Mouse (Mus musculus) lung, postnatal 0 days (tissue): ENCODE measurements around the gene Edem1. TPM values are rescaled to one million over a fixed set of nuclear protein-coding genes. Genes with fewer than 3 reads are reported as not detected.

Source experiments
- ATAC-seq: fragments of 200-750 bp; cut with Nextera tagmentation; 2 replicates; pipeline ENCODE4 v1.8.0; 2017; ENCODE audit warnings: moderate library complexity
- DNase-seq: peaks from one replicate; pipeline ENCODE4 v3.0.0-alpha.2; 2016; ENCODE audit warnings: low spot score
- H3K27ac ChIP-seq: fragments of 300-500 bp; sonication (generic); 2 replicates; pipeline ENCODE4 v1.5.1; 2014; ENCODE audit warnings: antibody characterized with exemption, mild to moderate bottlenecking, low read length, mixed read lengths
- H3K27me3 ChIP-seq: fragments of 300-500 bp; sonication (generic); replicated peaks from 2 replicates; pipeline ENCODE4 v1.6.1; 2014; ENCODE audit warnings: low read length, mixed read lengths; ENCODE audit not compliant: insufficient read depth
- H3K36me3 ChIP-seq: fragments of 300-500 bp; sonication (generic); 2 replicates; pipeline ENCODE4 v1.6.1; 2014; ENCODE audit warnings: low read length, mixed read lengths; ENCODE audit not compliant: insufficient read depth
- H3K4me1 ChIP-seq: fragments of 300-500 bp; sonication (generic); 2 replicates; pipeline ENCODE4 v1.6.1; 2014; ENCODE audit warnings: antibody characterized with exemption, low read depth, low read length, mixed read lengths; ENCODE audit not compliant: insufficient read depth
- H3K4me2 ChIP-seq: fragments of 300-500 bp; sonication (generic); replicated peaks from 2 replicates; pipeline ENCODE4 v1.6.1; 2014; ENCODE audit warnings: low read depth, mild to moderate bottlenecking, low read length, moderate library complexity, mixed read lengths
- H3K4me3 ChIP-seq: fragments of 300-500 bp; sonication (generic); 2 replicates; pipeline ENCODE4 v1.5.1; 2014; ENCODE audit warnings: low read depth, low read length
- H3K9ac ChIP-seq: fragments of 300-500 bp; sonication (generic); replicated peaks from 2 replicates; pipeline ENCODE4 v1.6.1; 2014; ENCODE audit warnings: low read depth, mild to moderate bottlenecking
- H3K9me3 ChIP-seq: fragments of 300-500 bp; sonication (generic); 2 replicates; pipeline ENCODE4 v1.6.1; 2016; ENCODE audit warnings: low read length, mixed read lengths
- CTCF ChIP-seq: IDR thresholded peaks from 2 replicates; pipeline ENCODE4 v1.5.1; 2016; ENCODE audit warnings: antibody characterized with exemption, mild to moderate bottlenecking
- EP300 ChIP-seq: IDR thresholded peaks from 2 replicates; pipeline ENCODE4 v1.6.1; 2016; ENCODE audit warnings: antibody characterized with exemption, mild to moderate bottlenecking, control low read depth
- WGBS: fragments of 180-500 bp; shearing (Covaris S2); extraction: QIAGEN DNeasy Blood & Tissue Kit; methylation state at CpG from one replicate; pipeline ENCODE4 v1.1.7; 2014; 5-methylcytosine and 5-hydroxymethylcytosine counted together
- polyA plus RNA-seq: library from polyadenylated mRNA; unstranded; fragments of >200 nt; fragmentation: Nextera tagmentation; extraction: Ambion mirVana; gene quantifications from 2 replicates; pipeline ENCODE4 v1.2.1, GENCODE M21; 2015

Gene Edem1
- polyA plus RNA-seq, 1 experiment from 2014 or later: 15.0 TPM

DNA sequence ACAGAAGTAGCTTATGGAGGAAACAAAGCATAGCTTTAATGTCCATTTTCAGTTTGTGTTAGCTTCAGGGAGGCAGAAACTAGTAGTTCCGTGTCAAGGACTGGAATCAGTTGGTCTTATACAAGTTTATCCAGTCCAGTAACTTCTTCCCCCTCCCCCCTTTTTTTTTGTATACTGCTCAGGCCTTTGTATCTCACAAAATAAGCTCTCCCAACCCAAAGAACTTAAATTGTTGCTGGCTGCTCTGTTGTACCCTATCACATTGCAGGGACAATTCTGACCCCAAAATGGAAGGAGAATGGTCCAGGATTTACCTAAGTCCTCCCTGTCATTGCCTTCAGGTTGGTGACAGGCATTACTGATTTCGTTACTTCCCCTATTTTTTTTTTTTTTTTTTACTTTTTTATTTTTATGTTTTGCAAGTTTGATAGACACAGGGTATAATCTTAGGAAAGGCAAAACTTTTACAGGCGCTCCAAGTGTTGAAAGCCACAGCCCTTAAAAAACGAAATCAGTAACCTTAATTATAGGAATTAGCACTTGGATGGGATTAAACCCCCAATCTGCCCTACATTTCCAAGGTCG lies 1.0 kb upstream of the Edem1 start:
- no peaks in the 10 kb centered on the region for H3K9me3 ChIP-seq
- H3K27me3 ChIP-seq: no peaks in the 10 kb centered on the region
- peak overlapping the region; percentile 86 for H3K4me2 ChIP-seq
- ATAC-seq (no peak), DNase-seq (no peak)
- peak overlapping the region; percentile 87; the same call in 1 of the 2 replicates for H3K27ac ChIP-seq
- WGBS: 29% methylated on average over 5 of the region's 5 CpGs
- H3K9ac ChIP-seq: no peak overlapping the region
- no peak for TF ChIP-seq CTCF
- TF ChIP-seq EP300: no peak
- peaks cover 8% of the 10 kb centered on the region; the same call in 1 of the 2 replicates for H3K4me1 ChIP-seq
- 0 out of 2 replicates have a peak overlapping the region, but pooled peaks have one; percentile 96 for H3K4me3 ChIP-seq
- peaks cover 9% of the 10 kb centered on the region; the same call in 1 of the 2 replicates for H3K36me3 ChIP-seq

DNA sequence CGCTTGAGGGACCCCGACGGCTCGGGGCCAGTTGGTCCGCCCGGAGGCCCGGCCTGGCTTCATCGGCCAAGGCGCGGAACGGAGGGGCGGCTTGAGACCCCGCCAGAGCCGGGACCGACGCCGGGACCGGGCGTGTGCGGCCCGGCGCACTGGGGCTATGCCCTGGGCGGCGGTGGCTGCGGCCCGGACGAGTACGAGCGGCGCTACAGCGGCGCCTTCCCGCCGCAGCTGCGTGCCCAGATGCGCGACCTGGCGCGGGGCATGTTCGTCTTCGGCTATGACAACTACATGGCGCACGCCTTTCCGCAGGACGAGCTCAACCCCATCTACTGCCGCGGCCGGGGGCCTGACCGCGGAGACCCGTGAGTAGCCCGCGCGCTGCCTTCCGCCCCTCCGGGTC lies 431 bp downstream of the Edem1 start:
- under 1% methylated on average over 53 of the region's 56 CpGs for WGBS

DNA sequence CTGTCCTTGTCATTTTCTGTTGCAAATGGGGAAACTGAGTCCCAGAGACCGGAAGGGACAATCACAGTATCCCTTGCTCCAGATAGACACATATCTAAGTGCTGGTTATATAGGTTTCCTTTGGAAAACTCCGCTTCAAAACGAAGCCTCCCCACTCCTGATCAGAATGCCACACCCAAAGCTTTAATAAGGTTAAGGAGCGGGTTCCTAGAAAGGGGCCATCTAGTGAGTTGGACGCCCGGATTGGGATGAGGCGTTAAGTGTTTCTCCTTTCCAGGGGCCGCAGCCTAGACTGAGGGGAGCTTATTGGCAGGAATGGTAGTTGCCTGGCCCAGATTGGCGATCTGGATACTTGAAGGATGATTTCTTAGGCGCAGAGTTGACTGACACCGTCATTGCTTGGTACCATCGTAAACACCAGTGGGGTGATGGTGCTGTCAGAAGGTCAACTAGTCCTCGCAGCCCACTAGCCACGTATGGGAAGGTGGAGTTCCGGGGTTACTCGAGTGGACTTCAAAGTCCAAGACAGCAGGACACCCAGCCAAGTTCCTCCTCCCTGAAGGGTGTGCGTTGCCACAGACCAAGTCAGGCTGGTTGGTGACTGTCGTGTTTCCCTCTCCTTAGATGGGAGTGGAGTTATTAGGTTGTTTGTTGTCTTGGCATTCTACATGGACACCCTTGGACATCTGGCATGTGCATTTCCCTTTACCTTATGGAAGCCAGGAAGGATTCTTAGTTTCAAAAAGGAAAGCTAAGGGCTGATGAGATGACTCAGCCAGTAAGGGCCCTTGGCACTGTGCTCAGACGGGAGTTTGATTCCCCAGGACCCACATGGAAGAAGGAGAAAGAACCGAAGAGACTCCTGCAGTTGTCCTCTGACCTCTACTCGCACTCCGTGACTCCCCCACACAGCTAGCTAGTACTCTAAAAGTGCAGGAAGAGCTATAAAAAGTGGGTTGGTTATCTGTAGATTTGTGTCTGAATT lies 1.2 kb downstream of the Edem1 start:
- 9% methylated on average over 22 of the region's 22 CpGs for WGBS

More for the DNA sequence above, 431 bp downstream of the Edem1 start:
- peak; percentile 14 for ATAC-seq
- Histone ChIP-seq H3K27ac (peak overlapping the region; percentile 87), H3K27me3 (no peaks in the 10 kb centered on the region), H3K4me2 (peak overlapping the region; percentile 86), H3K9me3 (no peaks in the 10 kb centered on the region), H3K4me1 (peaks cover 8% of the 10 kb centered on the region; the same call in 1 of the 2 replicates), H3K36me3 (no peaks in the 10 kb centered on the region), H3K9ac (peak overlapping the region; percentile 77), H3K4me3 (peak overlapping the region; percentile 96)
- DNase-seq: peak; percentile 51
- TF ChIP-seq EP300 (no peak), CTCF (no peak)

DNA sequence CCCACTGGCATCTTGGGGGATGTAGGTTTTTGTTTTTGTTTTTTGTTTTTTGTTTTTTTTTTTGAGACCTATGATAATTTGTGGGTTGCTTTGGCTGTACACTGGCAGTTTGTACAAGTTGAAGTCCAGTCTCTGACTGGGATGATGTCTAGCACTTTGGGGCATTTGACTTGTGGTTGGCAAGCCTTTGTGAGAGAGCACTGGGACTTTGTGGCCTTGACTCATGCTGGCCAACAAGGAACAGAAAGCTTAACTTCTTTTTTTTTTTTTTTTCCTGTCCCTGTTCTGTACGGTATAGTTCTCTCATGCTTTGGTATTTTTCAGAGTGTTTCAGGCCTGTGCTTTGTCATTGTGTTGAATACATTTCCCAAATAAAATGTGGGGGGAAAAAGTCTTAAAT lies 3.7 kb downstream of the Edem1 start:
- H3K9me3 ChIP-seq: no peaks in the 10 kb centered on the region
- H3K9ac ChIP-seq: no peak overlapping the region
- DNase-seq (no peak), ATAC-seq (no peak)
- H3K4me3 ChIP-seq: no peak overlapping the region
- H3K36me3 ChIP-seq: no peaks in the 10 kb centered on the region
- peaks cover 16% of the 10 kb centered on the region; the same call in 1 of the 2 replicates for H3K4me1 ChIP-seq
- H3K27me3 ChIP-seq: no peaks in the 10 kb centered on the region
- H3K27ac ChIP-seq: no peak overlapping the region
- no peak for TF ChIP-seq CTCF
- no peak for TF ChIP-seq EP300
- 72% methylated on average over 1 of the region's 1 CpGs for WGBS
- no peak overlapping the region for H3K4me2 ChIP-seq

More for the DNA sequence above, 1.2 kb downstream of the Edem1 start:
- Histone ChIP-seq H3K4me2 (peak overlapping the region; percentile 86), H3K9ac (peak overlapping the region; percentile 77), H3K27me3 (no peaks in the 10 kb centered on the region), H3K4me1 (peaks cover 11% of the 10 kb centered on the region; the same call in 1 of the 2 replicates), H3K4me3 (peak overlapping the region; percentile 96), H3K36me3 (no peaks in the 10 kb centered on the region), H3K27ac (peak overlapping the region; percentile 87), H3K9me3 (no peaks in the 10 kb centered on the region)
- TF ChIP-seq CTCF (no peak), EP300 (no peak)
- DNase-seq (peak; percentile 67), ATAC-seq (no peak)

DNA sequence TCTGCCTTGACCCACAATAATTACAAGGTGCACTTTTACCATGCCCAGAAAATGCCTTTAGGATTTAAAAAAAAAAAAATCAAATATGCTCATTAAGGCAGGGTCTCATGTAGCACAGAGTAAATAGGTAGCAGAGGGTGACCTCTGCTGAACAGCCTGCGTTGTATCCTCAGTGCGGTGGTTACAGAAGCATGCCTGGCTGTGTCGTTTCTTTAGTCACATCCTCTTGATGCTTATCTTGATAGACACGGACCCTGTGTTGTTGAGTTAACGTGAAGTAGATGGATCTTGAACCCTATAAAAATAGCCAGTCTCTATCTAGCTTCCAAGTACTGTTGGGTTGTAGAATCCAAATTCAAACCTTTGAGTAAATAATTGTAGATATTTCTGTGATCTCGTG lies 4.5 kb downstream of the Edem1 start:
- 37% methylated on average over 6 of the region's 6 CpGs for WGBS
- Histone ChIP-seq H3K9me3 (no peaks in the 10 kb centered on the region), H3K4me2 (no peak overlapping the region), H3K27me3 (no peaks in the 10 kb centered on the region), H3K4me1 (peaks cover 16% of the 10 kb centered on the region; the same call in 1 of the 2 replicates), H3K36me3 (peaks cover 4% of the 10 kb centered on the region; the same call in 1 of the 2 replicates), H3K4me3 (no peak overlapping the region), H3K27ac (no peak overlapping the region), H3K9ac (no peak overlapping the region)
- DNase-seq (no peak), ATAC-seq (no peak)
- TF ChIP-seq CTCF (no peak), EP300 (no peak)
